Mouse (Mus musculus): ENCODE measurements at regions not wholly inside any gene's neighbourhood (a gene's known extent, or its start where the extent isn't known, plus 50 kb on each side); places are given as distances from the start of the nearest gene placed in this dataset.
A peak's percentile ranks its signal among the peaks of the same experiment; 100 is the strongest.

- DNase-seq (ENCODE audit: low spot score): no peak
- intact Hi-C loops (cut with DNase I): loop anchor here (5.0 kb wide), 1 partner anchor 56 kb away; the partner anchor contains the start of gene Arl15
These were observed 57.8 kb upstream of the Arl15 start for GRCm38 (mm10) chr13:113736468-113736867.

GRCm38 (mm10) chr13:113735611-113736285, 58.6 kb upstream of the Arl15 start:
- intact Hi-C loops (cut with DNase I): loop anchor here (5.0 kb wide), 1 partner anchor 57 kb away; the partner anchor contains the start of gene Arl15
- no peak for DNase-seq (ENCODE audit: low spot score)

GRCm38 (mm10) chr13:113734134-113734794, 60.0 kb upstream of the Arl15 start:
- no peak for DNase-seq (ENCODE audit: low spot score)
- intact Hi-C loops (cut with DNase I): no loop called here

GRCm38 (mm10) chr13:113733734-113734133, 60.6 kb upstream of the Arl15 start:
- intact Hi-C loops (cut with DNase I): no loop called here
- no peak for DNase-seq (ENCODE audit: low spot score)

GRCm38 (mm10) chr13:113730776-113731400, 63.4 kb upstream of the Arl15 start:
- intact Hi-C loops (cut with DNase I): no loop called here
- DNase-seq (ENCODE audit: low spot score): no peak

GRCm38 (mm10) chr13:113730062-113730775, 64.1 kb upstream of the Arl15 start:
- intact Hi-C loops (cut with DNase I): no loop called here
- peak; percentile 8 for DNase-seq (ENCODE audit: low spot score)

GRCm38 (mm10) chr13:113729574-113729973, 64.7 kb upstream of the Arl15 start:
- DNase-seq (ENCODE audit: low spot score): no peak
- intact Hi-C loops (cut with DNase I): no loop called here

- DNase-seq (ENCODE audit: low spot score): peak; percentile 6
- intact Hi-C loops (cut with DNase I): no loop called here
These were observed 64.6 kb upstream of the Hspb3 start for GRCm38 (mm10) chr13:113728111-113728510.

- intact Hi-C loops (cut with DNase I): no loop called here
- no peak for DNase-seq (ENCODE audit: low spot score)
These were observed 61.7 kb upstream of the Hspb3 start for GRCm38 (mm10) chr13:113724881-113725837.

- intact Hi-C loops (cut with DNase I): no loop called here
- no peak for DNase-seq (ENCODE audit: low spot score)
These were observed 51.8 kb upstream of the Hspb3 start for GRCm38 (mm10) chr13:113715231-113715630.

- intact Hi-C loops (cut with DNase I): no loop called here
- DNase-seq (ENCODE audit: low spot score): no peak
These were observed 50.4 kb upstream of the Hspb3 start for GRCm38 (mm10) chr13:113713844-113714243.

Measured in heart, postnatal 25 days (tissue).